Mouse (Mus musculus): Measurements from ENCODE around the gene Aars2.

DNA sequence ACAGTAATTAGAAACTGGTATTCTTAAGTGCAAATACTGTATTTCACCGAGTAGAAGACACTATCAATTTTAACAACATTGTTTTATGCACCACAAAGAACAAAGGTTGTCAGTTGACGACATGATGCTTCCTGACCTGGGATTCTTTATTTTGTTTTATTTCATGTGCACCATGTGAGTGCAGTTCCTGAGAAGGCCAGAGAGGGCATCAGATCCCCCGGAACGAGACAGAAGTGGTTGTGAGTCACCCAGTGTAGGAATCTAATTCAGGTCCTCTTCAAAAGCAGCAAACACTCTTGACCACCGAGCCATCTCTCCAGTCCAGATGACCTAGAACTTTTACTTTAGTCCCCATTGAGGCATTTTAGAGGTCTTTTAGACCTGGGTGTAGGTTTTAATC is 38.3 kb upstream of the Aars2 start:
- TF ChIP-seq CTCF (IDR thresholded peaks at IDR 0.05) (no peak), EP300 (IDR thresholded peaks at IDR 0.05) (no peak)
